Mouse (Mus musculus): ENCODE measurements around the gene Galnt18. TPM values are rescaled to one million over a fixed set of nuclear protein-coding genes. Genes with fewer than 3 reads are reported as not detected.

Galnt18 gene
- polyA plus RNA-seq, 1 experiment from 2014 or later: 8.1 TPM

GRCm38 (mm10) chr7:111644362-111644761, 135.4 kb downstream of the Galnt18 start:
- no peak overlapping the region for H3K9ac ChIP-seq (ENCODE audit: low read length)
- H3K27me3 ChIP-seq (ENCODE audit: control insufficient read depth, insufficient read depth, low read length): no peaks in the 10 kb centered on the region
- no peak overlapping the region for H3K4me3 ChIP-seq (ENCODE audit: low read depth, low read length)
- no peaks in the 10 kb centered on the region for H3K4me1 ChIP-seq (ENCODE audit: control insufficient read depth, insufficient read depth, low read length)
- H3K4me2 ChIP-seq (ENCODE audit: low read depth): no peak overlapping the region
- no peaks in the 10 kb centered on the region for H3K9me3 ChIP-seq (ENCODE audit: control insufficient read depth, low read length)
- ATAC-seq (ENCODE audit: insufficient read depth, low FRiP score, low TSS enrichment) (no peak), DNase-seq (ENCODE audit: low spot score) (no peak)
- H3K36me3 ChIP-seq (ENCODE audit: control insufficient read depth, insufficient read depth, low read length): no peaks in the 10 kb centered on the region
- no peak overlapping the region for H3K27ac ChIP-seq (ENCODE audit: low read depth, low read length)

- no peaks in the 10 kb centered on the region for H3K27me3 ChIP-seq (ENCODE audit: control insufficient read depth, insufficient read depth, low read length)
- H3K9me3 ChIP-seq (ENCODE audit: control insufficient read depth, low read length): no peaks in the 10 kb centered on the region
- no peaks in the 10 kb centered on the region for H3K4me1 ChIP-seq (ENCODE audit: control insufficient read depth, insufficient read depth, low read length)
- DNase-seq (ENCODE audit: low spot score) (no peak), ATAC-seq (ENCODE audit: insufficient read depth, low FRiP score, low TSS enrichment) (no peak)
- H3K9ac ChIP-seq (ENCODE audit: low read length): no peak overlapping the region
- H3K36me3 ChIP-seq (ENCODE audit: control insufficient read depth, insufficient read depth, low read length): no peaks in the 10 kb centered on the region
- no peak overlapping the region for H3K4me3 ChIP-seq (ENCODE audit: low read depth, low read length)
- WGBS: 62% methylated on average over 2 of the region's 2 CpGs
- no peak overlapping the region for H3K27ac ChIP-seq (ENCODE audit: low read depth, low read length)
- H3K4me2 ChIP-seq (ENCODE audit: low read depth): no peak overlapping the region
Observed at GRCm38 (mm10) chr7:111638899-111639298, 140.9 kb downstream of the Galnt18 start.

GRCm38 (mm10) chr7:111638465-111638864, 141.3 kb downstream of the Galnt18 start:
- Histone ChIP-seq H3K9ac (ENCODE audit: low read length) (no peak overlapping the region), H3K4me1 (ENCODE audit: control insufficient read depth, insufficient read depth, low read length) (no peaks in the 10 kb centered on the region), H3K36me3 (ENCODE audit: control insufficient read depth, insufficient read depth, low read length) (no peaks in the 10 kb centered on the region), H3K4me2 (ENCODE audit: low read depth) (no peak overlapping the region), H3K27ac (ENCODE audit: low read depth, low read length) (no peak overlapping the region), H3K27me3 (ENCODE audit: control insufficient read depth, insufficient read depth, low read length) (no peaks in the 10 kb centered on the region), H3K4me3 (ENCODE audit: low read depth, low read length) (no peak overlapping the region), H3K9me3 (ENCODE audit: control insufficient read depth, low read length) (no peaks in the 10 kb centered on the region)
- no peak for ATAC-seq (ENCODE audit: insufficient read depth, low FRiP score, low TSS enrichment)
- no peak for DNase-seq (ENCODE audit: low spot score)
- 76% methylated on average over 5 of the region's 5 CpGs for WGBS

- ATAC-seq (ENCODE audit: insufficient read depth, low FRiP score, low TSS enrichment): no peak
- WGBS: 71% methylated on average over 2 of the region's 2 CpGs
Observed at GRCm38 (mm10) chr7:111637866-111638448, 141.8 kb downstream of the Galnt18 start.

GRCm38 (mm10) chr7:111636503-111636902, 143.3 kb downstream of the Galnt18 start:
- Histone ChIP-seq H3K27me3 (ENCODE audit: control insufficient read depth, insufficient read depth, low read length) (no peaks in the 10 kb centered on the region), H3K36me3 (ENCODE audit: control insufficient read depth, insufficient read depth, low read length) (no peaks in the 10 kb centered on the region), H3K9me3 (ENCODE audit: control insufficient read depth, low read length) (no peaks in the 10 kb centered on the region), H3K4me1 (ENCODE audit: control insufficient read depth, insufficient read depth, low read length) (no peaks in the 10 kb centered on the region), H3K27ac (ENCODE audit: low read depth, low read length) (no peak overlapping the region), H3K4me3 (ENCODE audit: low read depth, low read length) (no peak overlapping the region), H3K4me2 (ENCODE audit: low read depth) (no peak overlapping the region), H3K9ac (ENCODE audit: low read length) (no peak overlapping the region)
- WGBS: 82% methylated on average over 5 of the region's 5 CpGs
- no peak for DNase-seq (ENCODE audit: low spot score)
- no peak for ATAC-seq (ENCODE audit: insufficient read depth, low FRiP score, low TSS enrichment)

More at GRCm38 (mm10) chr7:111637866-111638448, 141.8 kb downstream of the Galnt18 start:
- Histone ChIP-seq H3K4me2 (ENCODE audit: low read depth) (no peak overlapping the region), H3K9me3 (ENCODE audit: control insufficient read depth, low read length) (no peaks in the 10 kb centered on the region), H3K27ac (ENCODE audit: low read depth, low read length) (no peak overlapping the region), H3K9ac (ENCODE audit: low read length) (no peak overlapping the region), H3K27me3 (ENCODE audit: control insufficient read depth, insufficient read depth, low read length) (no peaks in the 10 kb centered on the region), H3K4me1 (ENCODE audit: control insufficient read depth, insufficient read depth, low read length) (no peaks in the 10 kb centered on the region), H3K4me3 (ENCODE audit: low read depth, low read length) (no peak overlapping the region), H3K36me3 (ENCODE audit: control insufficient read depth, insufficient read depth, low read length) (no peaks in the 10 kb centered on the region)
- no peak for DNase-seq (ENCODE audit: low spot score)

- H3K4me2 ChIP-seq (ENCODE audit: low read depth): no peak overlapping the region
- no peaks in the 10 kb centered on the region for H3K9me3 ChIP-seq (ENCODE audit: control insufficient read depth, low read length)
- no peaks in the 10 kb centered on the region for H3K4me1 ChIP-seq (ENCODE audit: control insufficient read depth, insufficient read depth, low read length)
- H3K9ac ChIP-seq (ENCODE audit: low read length): no peak overlapping the region
- whole genome bisulfite sequencing: 87% methylated on average over 4 of the region's 4 CpGs
- ATAC-seq (ENCODE audit: insufficient read depth, low FRiP score, low TSS enrichment) (no peak), DNase-seq (ENCODE audit: low spot score) (no peak)
- H3K27me3 ChIP-seq (ENCODE audit: control insufficient read depth, insufficient read depth, low read length): no peaks in the 10 kb centered on the region
- H3K4me3 ChIP-seq (ENCODE audit: low read depth, low read length): no peak overlapping the region
- no peaks in the 10 kb centered on the region for H3K36me3 ChIP-seq (ENCODE audit: control insufficient read depth, insufficient read depth, low read length)
- no peak overlapping the region for H3K27ac ChIP-seq (ENCODE audit: low read depth, low read length)
Observed at GRCm38 (mm10) chr7:111631265-111631664, 148.5 kb downstream of the Galnt18 start.

GRCm38 (mm10) chr7:111626232-111626631, 153.5 kb downstream of the Galnt18 start:
- H3K4me2 ChIP-seq (ENCODE audit: low read depth): no peak overlapping the region
- H3K4me3 ChIP-seq (ENCODE audit: low read depth, low read length): no peak overlapping the region
- 80% methylated on average over 2 of the region's 2 CpGs for WGBS
- H3K27ac ChIP-seq (ENCODE audit: low read depth, low read length): no peak overlapping the region
- no peak for DNase-seq (ENCODE audit: low spot score)
- no peaks in the 10 kb centered on the region for H3K36me3 ChIP-seq (ENCODE audit: control insufficient read depth, insufficient read depth, low read length)
- ATAC-seq (ENCODE audit: insufficient read depth, low FRiP score, low TSS enrichment): no peak
- H3K9me3 ChIP-seq (ENCODE audit: control insufficient read depth, low read length): no peaks in the 10 kb centered on the region
- no peaks in the 10 kb centered on the region for H3K4me1 ChIP-seq (ENCODE audit: control insufficient read depth, insufficient read depth, low read length)
- H3K27me3 ChIP-seq (ENCODE audit: control insufficient read depth, insufficient read depth, low read length): no peaks in the 10 kb centered on the region
- H3K9ac ChIP-seq (ENCODE audit: low read length): no peak overlapping the region

- ATAC-seq (ENCODE audit: insufficient read depth, low FRiP score, low TSS enrichment) (no peak), DNase-seq (ENCODE audit: low spot score) (no peak)
- Histone ChIP-seq H3K4me3 (ENCODE audit: low read depth, low read length) (no peak overlapping the region), H3K36me3 (ENCODE audit: control insufficient read depth, insufficient read depth, low read length) (no peaks in the 10 kb centered on the region), H3K27ac (ENCODE audit: low read depth, low read length) (no peak overlapping the region), H3K4me2 (ENCODE audit: low read depth) (no peak overlapping the region), H3K9me3 (ENCODE audit: control insufficient read depth, low read length) (no peaks in the 10 kb centered on the region), H3K4me1 (ENCODE audit: control insufficient read depth, insufficient read depth, low read length) (no peaks in the 10 kb centered on the region), H3K27me3 (ENCODE audit: control insufficient read depth, insufficient read depth, low read length) (no peaks in the 10 kb centered on the region), H3K9ac (ENCODE audit: low read length) (no peak overlapping the region)
- WGBS: 67% methylated on average over 5 of the region's 5 CpGs
Observed at GRCm38 (mm10) chr7:111625736-111626135, 154.0 kb downstream of the Galnt18 start.

GRCm38 (mm10) chr7:111616231-111616937, 163.4 kb downstream of the Galnt18 start:
- Histone ChIP-seq H3K27ac (ENCODE audit: low read depth, low read length) (no peak overlapping the region), H3K9me3 (ENCODE audit: control insufficient read depth, low read length) (no peaks in the 10 kb centered on the region), H3K4me1 (ENCODE audit: control insufficient read depth, insufficient read depth, low read length) (no peaks in the 10 kb centered on the region), H3K4me2 (ENCODE audit: low read depth) (no peak overlapping the region), H3K36me3 (ENCODE audit: control insufficient read depth, insufficient read depth, low read length) (no peaks in the 10 kb centered on the region), H3K9ac (ENCODE audit: low read length) (no peak overlapping the region), H3K27me3 (ENCODE audit: control insufficient read depth, insufficient read depth, low read length) (no peaks in the 10 kb centered on the region), H3K4me3 (ENCODE audit: low read depth, low read length) (no peak overlapping the region)
- 77% methylated on average over 16 of the region's 16 CpGs for WGBS
- DNase-seq (ENCODE audit: low spot score) (no peak), ATAC-seq (ENCODE audit: insufficient read depth, low FRiP score, low TSS enrichment) (no peak)
